ENCODE assay signal across 32 mouse cellular contexts in genomic region chr12:102665465-102666202, GRCm38 (mm10). TPM values are rescaled to one million over a fixed set of nuclear protein-coding genes. Genes with fewer than 3 reads are reported as not detected.
DNase-seq lines count a peak whose midpoint lies in the region; ATAC-seq and TF ChIP-seq lines count a peak whose summit lies in the region.
"Had no signal": no experiment of that assay in that cellular context is flagged by ENCODE, and none has a peak within 500 bp of the region (broad histone marks: within the 10 kb centered on the region; RNA-seq: fewer than 3 reads in every experiment).

No protein-coding gene starts in this region.

- no peak overlapping the region for H3K4me2 ChIP-seq in forebrain, postnatal 0 days (ENCODE audit: low read depth)
- no peak overlapping the region for H3K4me2 ChIP-seq in forebrain, embryonic 11.5 days (ENCODE audit: low read depth, low read length, severe bottlenecking)
- H3K4me2 ChIP-seq in kidney, embryonic 14.5 days (replicated peaks; ENCODE audit: low read depth, low read length): no peak overlapping the region
- no peak overlapping the region for H3K4me2 ChIP-seq in liver, embryonic 12.5 days
- H3K4me2 ChIP-seq: embryonic facial prominence, embryonic 13.5 days; heart, embryonic 12.5 days; hindbrain, embryonic 14.5 days; limb, embryonic 13.5 days; midbrain, embryonic 13.5 days; neural tube, embryonic 15.5 days had no signal

- H3K9me3 ChIP-seq in forebrain, postnatal 0 days (ENCODE audit: low read length): no peaks in the 10 kb centered on the region
- no peaks in the 10 kb centered on the region for H3K9me3 ChIP-seq in forebrain, embryonic 11.5 days (ENCODE audit: control insufficient read depth, low read length)
- no peaks in the 10 kb centered on the region for H3K9me3 ChIP-seq in kidney, embryonic 14.5 days (ENCODE audit: control insufficient read depth, low read length)
- H3K9me3 ChIP-seq in liver, embryonic 12.5 days (replicated peaks): no peaks in the 10 kb centered on the region
- H3K9me3 ChIP-seq: embryonic facial prominence, embryonic 13.5 days; forebrain, embryonic 10.5 days; limb, embryonic 13.5 days; midbrain, embryonic 13.5 days; neural tube, embryonic 15.5 days had no signal

- DNase-seq in forebrain, postnatal 0 days: no peak
- DNase-seq in forebrain, embryonic 11.5 days (ENCODE audit: low spot score): no peak
- DNase-seq in kidney, adult 8-10 months: no peak
- DNase-seq in liver: no peak
- no peak for DNase-seq in lung, postnatal 10 days
- DNase-seq: adrenal gland, postnatal 10 days; cerebellum, adult 11 months; cerebellum, adult 9-11 months; heart, adult 2 months; heart, postnatal 4 days; lung, adult 18-20 months; retina, postnatal 1 day; right cerebral cortex, postnatal 25 days; spleen, adult 18-20 months; thymus, adult 18-20 months; thymus, postnatal 25 days had no signal

- H3K27ac ChIP-seq in forebrain, postnatal 0 days (ENCODE audit: low read depth, low read length): no peak overlapping the region
- no peak overlapping the region for H3K27ac ChIP-seq in forebrain, embryonic 11.5 days (ENCODE audit: low read depth, low read length)
- H3K27ac ChIP-seq in kidney, embryonic 14.5 days (ENCODE audit: low read depth, low read length): no peak overlapping the region
- H3K27ac ChIP-seq in liver, embryonic 12.5 days: no peak overlapping the region
- 0 out of 2 replicates have a peak overlapping the region, but pooled peaks have one; percentile 43 for H3K27ac ChIP-seq in small intestine, adult 2 months (ENCODE audit: insufficient read depth, low read depth, low read length)
- H3K27ac ChIP-seq: embryonic facial prominence, embryonic 13.5 days; forebrain, embryonic 10.5 days; heart, adult 2 months; hindbrain, embryonic 14.5 days; left cerebral cortex, adult 2 months; limb, embryonic 13.5 days; macrophage; midbrain, embryonic 13.5 days; neural tube, embryonic 15.5 days had no signal

- no peaks in the 10 kb centered on the region for H3K27me3 ChIP-seq in forebrain, postnatal 0 days (ENCODE audit: insufficient read depth, low read length)
- H3K27me3 ChIP-seq in forebrain, embryonic 11.5 days (ENCODE audit: control insufficient read depth, insufficient read depth, low read length): no peaks in the 10 kb centered on the region
- no peaks in the 10 kb centered on the region for H3K27me3 ChIP-seq in kidney, embryonic 14.5 days (ENCODE audit: control insufficient read depth, insufficient read depth, low read length)
- no peaks in the 10 kb centered on the region for H3K27me3 ChIP-seq in liver, embryonic 12.5 days (replicated peaks)
- no peaks in the 10 kb centered on the region for H3K27me3 ChIP-seq in small intestine, adult 2 months (ENCODE audit: control insufficient read depth, insufficient read depth, low read length)
- H3K27me3 ChIP-seq: CH12.LX; embryonic facial prominence, embryonic 13.5 days; heart, embryonic 12.5 days; limb, embryonic 13.5 days; midbrain, embryonic 13.5 days; neural tube, embryonic 15.5 days had no signal

- H3K4me1 ChIP-seq in forebrain, postnatal 0 days (ENCODE audit: insufficient read depth): no peaks in the 10 kb centered on the region
- H3K4me1 ChIP-seq in forebrain, embryonic 11.5 days (replicated peaks; ENCODE audit: control insufficient read depth, insufficient read depth, low read length): peaks cover under 1% of the 10 kb centered on the region; the same call in 1 of the 2 replicates
- 0 out of 2 replicates have a peak, but pooled peaks cover 4% of the 10 kb centered on the region for H3K4me1 ChIP-seq in kidney, embryonic 14.5 days (ENCODE audit: control insufficient read depth, insufficient read depth, low read length)
- no peaks in the 10 kb centered on the region for H3K4me1 ChIP-seq in liver, embryonic 12.5 days
- peaks cover 17% of the 10 kb centered on the region for H3K4me1 ChIP-seq in small intestine, adult 2 months (ENCODE audit: control insufficient read depth, insufficient read depth, insufficient read length, low read length)
- H3K4me1 ChIP-seq: heart, embryonic 12.5 days; neural tube, embryonic 15.5 days had no signal

- H3K36me3 ChIP-seq in forebrain, postnatal 0 days (ENCODE audit: insufficient read depth): peaks cover 4% of the 10 kb centered on the region; the same call in 1 of the 2 replicates
- H3K36me3 ChIP-seq in forebrain, embryonic 11.5 days (ENCODE audit: control insufficient read depth, insufficient read depth, low read length): no peaks in the 10 kb centered on the region
- H3K36me3 ChIP-seq in kidney, embryonic 14.5 days (ENCODE audit: control insufficient read depth, insufficient read depth, low read length): no peaks in the 10 kb centered on the region
- no peaks in the 10 kb centered on the region for H3K36me3 ChIP-seq in liver, embryonic 12.5 days
- H3K36me3 ChIP-seq in small intestine, adult 2 months (ENCODE audit: control insufficient read depth, insufficient read depth, low read length): peaks cover 37% of the 10 kb centered on the region
- H3K36me3 ChIP-seq: heart, embryonic 12.5 days; limb, embryonic 13.5 days; midbrain, embryonic 13.5 days; neural tube, embryonic 15.5 days had no signal

- no peak overlapping the region for H3K9ac ChIP-seq in forebrain, postnatal 0 days
- no peak overlapping the region for H3K9ac ChIP-seq in forebrain, embryonic 11.5 days (ENCODE audit: low read length)
- no peak overlapping the region for H3K9ac ChIP-seq in kidney, embryonic 14.5 days (ENCODE audit: low read depth, low read length)
- no peak overlapping the region for H3K9ac ChIP-seq in liver, embryonic 12.5 days
- H3K9ac ChIP-seq: embryonic facial prominence, embryonic 13.5 days; heart, embryonic 12.5 days; hindbrain, embryonic 14.5 days; limb, embryonic 13.5 days; midbrain, embryonic 13.5 days; neural tube, embryonic 15.5 days had no signal

- TF ChIP-seq POLR2A in small intestine, adult 2 months (IDR thresholded peaks at IDR 0.05; ENCODE audit: low read depth, low read length): no peak

- TF ChIP-seq CTCF in forebrain, postnatal 0 days (IDR thresholded peaks at IDR 0.05; ENCODE audit: low read depth): no peak
- TF ChIP-seq CTCF in small intestine, adult 2 months (IDR thresholded peaks at IDR 0.05; ENCODE audit: extremely low read depth, insufficient read length, insufficient replicate concordance, low read depth, low read length): no peak

- ATAC-seq in forebrain, postnatal 0 days: peak; percentile 47
- no peak for ATAC-seq in forebrain, embryonic 11.5 days (replicated peaks; ENCODE audit: low FRiP score)
- peak; percentile 50; the same call in 1 of the 2 replicates for ATAC-seq in kidney, embryonic 14.5 days (ENCODE audit: low FRiP score, low TSS enrichment)
- ATAC-seq in liver, embryonic 12.5 days: 0 out of 2 replicates have a peak, but pooled peaks have one; percentile 8
- ATAC-seq: forebrain, embryonic 16.5 days; inflammation-experienced regulatory T-cells, adult 6 months; lung, postnatal 0 days; midbrain, embryonic 13.5 days had no signal

- 85% methylated on average over 10 of the region's 10 CpGs for WGBS in forebrain, postnatal 0 days
- WGBS in forebrain, embryonic 11.5 days: 89% methylated on average over 10 of the region's 10 CpGs
- WGBS in kidney, embryonic 14.5 days: 89% methylated on average over 10 of the region's 10 CpGs
- WGBS in liver, embryonic 12.5 days (ENCODE audit: insufficient replicate concordance): 78% methylated on average over 10 of the region's 10 CpGs
- WGBS in small intestine, adult 2 months: 40% methylated on average over 10 of the region's 10 CpGs

- no peak overlapping the region for H3K4me3 ChIP-seq in forebrain, postnatal 0 days (ENCODE audit: low read depth, low read length)
- no peak overlapping the region for H3K4me3 ChIP-seq in forebrain, embryonic 11.5 days (ENCODE audit: low read depth, low read length)
- no peak overlapping the region for H3K4me3 ChIP-seq in kidney, embryonic 14.5 days (ENCODE audit: low read length)
- no peak overlapping the region for H3K4me3 ChIP-seq in liver, embryonic 12.5 days
- no peak overlapping the region for H3K4me3 ChIP-seq in small intestine, adult 2 months (ENCODE audit: low read depth, low read length)
- H3K4me3 ChIP-seq: embryonic facial prominence, embryonic 13.5 days; forebrain, embryonic 10.5 days; heart, adult 2 months; heart, embryonic 12.5 days; left cerebral cortex, adult 2 months; limb, embryonic 13.5 days; midbrain, embryonic 13.5 days; neural tube, embryonic 15.5 days had no signal

RNA-seq across cellular contexts. Expression of gene Itpk1, which starts 39.1 kb away (rescaled TPM):
- total RNA-seq in forebrain, postnatal 0 days (2014; rRNA removed): 47.5 and 66.5 TPM in 2 replicates
- polyA plus RNA-seq in forebrain, postnatal 0 days (2015; fragmentation: Nextera tagmentation; extraction: Ambion mirVana): 47.6 and 50.8 TPM in 2 replicates
- 19.6 and 21.5 TPM in 2 replicates for polyA plus RNA-seq in forebrain, embryonic 11.5 days (2014; fragmentation: Nextera tagmentation; extraction: Ambion mirVana)
- polyA plus RNA-seq in kidney, embryonic 14.5 days (2014; fragmentation: Nextera tagmentation; extraction: Ambion mirVana): 10.2 and 18.4 TPM in 2 replicates
- 3.7 and 4.3 TPM in 2 replicates for polyA plus RNA-seq in liver, embryonic 12.5 days (2016; fragmentation: Nextera tagmentation; extraction: Ambion mirVana)
- polyA plus RNA-seq in small intestine, adult 2 months (2012; rRNA removed): 104 and 324 TPM in 2 replicates
